Mouse (Mus musculus) testis, adult 2 months (tissue): ENCODE results near the gene Setd2.

Source experiments
- CTCF ChIP-seq: fragments of 200-500 bp; IDR thresholded peaks from 2 replicates; pipeline ENCODE4 v1.5.1; 2012; ENCODE audit warnings: low read depth, mild to moderate bottlenecking, inconsistent platforms, low read length, moderate library complexity; ENCODE audit not compliant: control insufficient read depth, insufficient read depth, insufficient replicate concordance
- POLR2A ChIP-seq: fragments of 200-500 bp; IDR thresholded peaks from 2 replicates; pipeline ENCODE4 v1.6.1; 2012; ENCODE audit warnings: low read depth, mild to moderate bottlenecking, inconsistent platforms, low read length, moderate library complexity; ENCODE audit not compliant: control insufficient read depth

GRCm38 (mm10) chr9:110582161-110582560, 49.8 kb downstream of the Setd2 start:
- no peak for TF ChIP-seq CTCF
- no peak for TF ChIP-seq POLR2A
